Mouse (Mus musculus) kidney, adult 2 months (tissue): ENCODE measurements around the gene Polr2f.

ENCODE experiments used
- CTCF ChIP-seq: fragments of 200-500 bp; conservative IDR thresholded peaks from 2 replicates; pipeline ENCODE4 v1.5.1; 2011; ENCODE audit warnings: low read depth, mild to moderate bottlenecking, control low read depth, low read length, moderate library complexity, mixed read lengths; ENCODE audit not compliant: insufficient read depth, insufficient read length
- POLR2A ChIP-seq: fragments of 200-500 bp; IDR thresholded peaks from one replicate; pipeline ENCODE4 v1.6.1; 2011; ENCODE audit warnings: low read depth, low read length, control low read depth

- TF ChIP-seq CTCF (no peak), POLR2A (no peak)
These were observed 2.5 kb downstream of the Polr2f start for GRCm38 (mm10) chr15:79143316-79143715.
